Mouse (Mus musculus) MEL (cell line): ENCODE measurements around the gene Acmsd. TPM values are rescaled to one million over a fixed set of nuclear protein-coding genes. Genes with fewer than 3 reads are reported as not detected.
A peak's percentile ranks its signal among the peaks of the same experiment; 100 is the strongest.

ENCODE experiments used
- DNase-seq: peaks from one replicate; pipeline ENCODE4 v3.0.0; 2011; ENCODE audit warnings: low read depth, low spot score
- H3K27ac ChIP-seq: 2 replicates; pipeline ENCODE4 v1.5.1; 2012; ENCODE audit warnings: low read depth, mild to moderate bottlenecking, control low read depth, low read length, moderate library complexity; ENCODE audit not compliant: control insufficient read depth
- H3K27me3 ChIP-seq, 2 experiments: fragments of 150-350 bp in 1 of 2; sonication (generic) in 1 of 2; 2 replicates each; pipeline ENCODE4 v1.6.1; 2012; ENCODE audit warnings: low read length in 2 of 2, mild to moderate bottlenecking in 2 of 2, improper control_type of control experiment in 1 of 2, moderate library complexity in 1 of 2; ENCODE audit not compliant: insufficient read depth in 2 of 2, control insufficient read depth in 1 of 2
- H3K36me3 ChIP-seq, 2 experiments: 2 replicates each; pipeline ENCODE4 v1.6.1; 2012 to 2014; ENCODE audit warnings: low read length in 2 of 2, improper control_type of control experiment in 1 of 2, inconsistent platforms in 1 of 2, mild to moderate bottlenecking in 1 of 2; ENCODE audit not compliant: insufficient read depth in 2 of 2, control insufficient read depth in 1 of 2
- H3K4me1 ChIP-seq, 2 experiments: fragments of 150-350 bp in 1 of 2; sonication (generic) in 1 of 2; 2 replicates each; pipeline ENCODE4 v1.6.1; 2012; ENCODE audit warnings: low read length in 2 of 2, improper control_type of control experiment in 1 of 2, mild to moderate bottlenecking in 1 of 2; ENCODE audit not compliant: insufficient read depth in 2 of 2, control insufficient read depth in 1 of 2
- H3K4me3 ChIP-seq, 2 experiments: fragments of 150-350 bp in 1 of 2; sonication (generic) in 1 of 2; 2 replicates each; pipeline ENCODE4 v1.5.1; 2012; ENCODE audit warnings: low read depth in 2 of 2, low read length in 2 of 2, mild to moderate bottlenecking in 2 of 2, moderate library complexity in 2 of 2, control low read depth in 1 of 2, improper control_type of control experiment in 1 of 2; ENCODE audit not compliant: control insufficient read depth in 1 of 2, insufficient read depth in 1 of 2
- H3K79me2 ChIP-seq: 2 replicates; pipeline ENCODE4 v1.6.1; 2012; ENCODE audit warnings: mild to moderate bottlenecking, low read length, moderate library complexity; ENCODE audit not compliant: control insufficient read depth, poor library complexity, insufficient read depth
- H3K9ac ChIP-seq: 2 replicates; pipeline ENCODE4 v1.6.1; 2012; ENCODE audit warnings: low read depth, mild to moderate bottlenecking, control low read depth, low read length, moderate library complexity; ENCODE audit not compliant: control insufficient read depth, poor library complexity, severe bottlenecking
- H3K9me3 ChIP-seq: fragments of 150-350 bp; sonication (generic); replicated peaks from 2 replicates; pipeline ENCODE4 v1.6.1; 2012; ENCODE audit warnings: mild to moderate bottlenecking, low read length, improper control_type of control experiment, moderate library complexity; ENCODE audit not compliant: insufficient read depth
- BHLHE40 ChIP-seq: IDR thresholded peaks from 2 replicates; pipeline ENCODE4 v1.6.1; 2012; ENCODE audit warnings: low read depth, mild to moderate bottlenecking, inconsistent platforms, low read length, improper control_type of control experiment, borderline replicate concordance
- CHD1 ChIP-seq: IDR thresholded peaks from 2 replicates; pipeline ENCODE4 v1.6.1; 2012; ENCODE audit warnings: low read depth, mild to moderate bottlenecking, inconsistent platforms, low read length, improper control_type of control experiment
- CHD2 ChIP-seq: IDR thresholded peaks from 2 replicates; pipeline ENCODE4 v1.6.1; 2011; ENCODE audit warnings: low read length, improper control_type of control experiment
- E2F4 ChIP-seq: IDR thresholded peaks from 2 replicates; pipeline ENCODE4 v1.6.1; 2011; ENCODE audit warnings: low read depth, low read length, improper control_type of control experiment, borderline replicate concordance
- ELF1 ChIP-seq: IDR thresholded peaks from 2 replicates; pipeline ENCODE4 v1.6.1; 2014; ENCODE audit warnings: low read depth, mild to moderate bottlenecking, inconsistent platforms, low read length, improper control_type of control experiment, moderate library complexity
- EP300 ChIP-seq, 2 experiments: IDR thresholded peaks; 2 replicates each; pipeline ENCODE4 v1.6.1; 2011; ENCODE audit warnings: improper control_type of control experiment in 2 of 2, low read length in 2 of 2, low read depth in 1 of 2, mild to moderate bottlenecking in 1 of 2
- ETS1 ChIP-seq: IDR thresholded peaks from 2 replicates; pipeline ENCODE4 v1.6.1; 2012; ENCODE audit warnings: low read depth, mild to moderate bottlenecking, inconsistent platforms, low read length, improper control_type of control experiment, moderate library complexity
- GABPA ChIP-seq: IDR thresholded peaks from 2 replicates; pipeline ENCODE4 v1.6.1; 2012; ENCODE audit warnings: low read depth, mild to moderate bottlenecking, inconsistent platforms, low read length, improper control_type of control experiment, moderate library complexity
- GATA1 ChIP-seq: IDR thresholded peaks from 2 replicates; pipeline ENCODE4 v1.6.1; 2011; ENCODE audit warnings: low read depth, low read length, improper control_type of control experiment
- HCFC1 ChIP-seq: IDR thresholded peaks from 2 replicates; pipeline ENCODE4 v1.6.1; 2012; ENCODE audit warnings: low read depth, mild to moderate bottlenecking, inconsistent platforms, low read length, improper control_type of control experiment, moderate library complexity
- JUND ChIP-seq: IDR thresholded peaks from 2 replicates; pipeline ENCODE4 v1.6.1; 2011; ENCODE audit warnings: low read depth, mild to moderate bottlenecking, improper control_type of control experiment, low read length
- KAT2A ChIP-seq: conservative IDR thresholded peaks from 2 replicates; pipeline ENCODE4 v1.6.1; 2012; ENCODE audit warnings: low read depth, low read length, improper control_type of control experiment, inconsistent platforms
- MAX ChIP-seq: IDR thresholded peaks from 2 replicates; pipeline ENCODE4 v1.6.1; 2011; ENCODE audit warnings: low read length, improper control_type of control experiment
- MAZ ChIP-seq: IDR thresholded peaks from 2 replicates; pipeline ENCODE4 v1.6.1; 2012; ENCODE audit warnings: low read depth, mild to moderate bottlenecking, inconsistent platforms, low read length, improper control_type of control experiment
- MEF2A ChIP-seq: IDR thresholded peaks from 2 replicates; pipeline ENCODE4 v1.6.1; 2014; ENCODE audit warnings: low read depth, mild to moderate bottlenecking, inconsistent platforms, low read length, improper control_type of control experiment; ENCODE audit not compliant: poor library complexity, insufficient replicate concordance, severe bottlenecking; ENCODE audit errors: extremely low read depth
- MXI1 ChIP-seq: IDR thresholded peaks from 2 replicates; pipeline ENCODE4 v1.6.1; 2011; ENCODE audit warnings: mild to moderate bottlenecking, low read depth, low read length, improper control_type of control experiment
- MYB ChIP-seq: IDR thresholded peaks from 2 replicates; pipeline ENCODE4 v1.6.1; 2011; ENCODE audit warnings: mild to moderate bottlenecking, low read depth, low read length, improper control_type of control experiment
- MYC ChIP-seq: IDR thresholded peaks from 2 replicates; pipeline ENCODE4 v1.6.1; 2011; ENCODE audit warnings: low read depth, mild to moderate bottlenecking, low read length, improper control_type of control experiment, moderate library complexity
- NELFE ChIP-seq: IDR thresholded peaks from 2 replicates; pipeline ENCODE4 v1.6.1; 2011; ENCODE audit warnings: low read depth, low read length, improper control_type of control experiment
- POLR2AphosphoS2 ChIP-seq: IDR thresholded peaks from 2 replicates; pipeline ENCODE4 v1.6.1; 2011; ENCODE audit warnings: low read length, improper control_type of control experiment
- RAD21 ChIP-seq: IDR thresholded peaks from 2 replicates; pipeline ENCODE4 v1.6.1; 2011; ENCODE audit warnings: mild to moderate bottlenecking, low read depth, low read length, improper control_type of control experiment
- RCOR1 ChIP-seq: IDR thresholded peaks from 2 replicates; pipeline ENCODE4 v1.6.1; 2012; ENCODE audit warnings: low read depth, mild to moderate bottlenecking, inconsistent platforms, low read length, improper control_type of control experiment
- SIN3A ChIP-seq: IDR thresholded peaks from 2 replicates; pipeline ENCODE4 v1.6.1; 2012; ENCODE audit warnings: low read length, improper control_type of control experiment, inconsistent platforms
- SMC3 ChIP-seq: IDR thresholded peaks from 2 replicates; pipeline ENCODE4 v1.6.1; 2011; ENCODE audit warnings: low read depth, low read length, improper control_type of control experiment
- TAL1 ChIP-seq: IDR thresholded peaks from 2 replicates; pipeline ENCODE4 v1.6.1; 2012; ENCODE audit warnings: mild to moderate bottlenecking, inconsistent platforms, low read length, moderate library complexity, mixed read lengths
- TBP ChIP-seq: IDR thresholded peaks from 2 replicates; pipeline ENCODE4 v1.8.0; 2011; ENCODE audit warnings: low read depth, low read length, improper control_type of control experiment
- TCF12 ChIP-seq: IDR thresholded peaks from 2 replicates; pipeline ENCODE4 v1.6.1; 2014; ENCODE audit warnings: low read depth, mild to moderate bottlenecking, inconsistent platforms, low read length, improper control_type of control experiment, moderate library complexity
- UBTF ChIP-seq: IDR thresholded peaks from 2 replicates; pipeline ENCODE4 v1.6.1; 2012; ENCODE audit warnings: low read depth, mild to moderate bottlenecking, inconsistent platforms, low read length, improper control_type of control experiment, moderate library complexity, borderline replicate concordance; ENCODE audit not compliant: insufficient read depth
- USF1 ChIP-seq: IDR thresholded peaks from 2 replicates; pipeline ENCODE4 v1.6.1; 2014; ENCODE audit warnings: low read depth, mild to moderate bottlenecking, inconsistent platforms, low read length, improper control_type of control experiment, moderate library complexity
- USF2 ChIP-seq, 2 experiments: IDR thresholded peaks; 2 replicates each; pipeline ENCODE4 v1.6.1; 2011 to 2012; ENCODE audit warnings: improper control_type of control experiment in 2 of 2, low read length in 2 of 2, borderline replicate concordance in 1 of 2, inconsistent platforms in 1 of 2, low read depth in 1 of 2, mild to moderate bottlenecking in 1 of 2; ENCODE audit not compliant: insufficient read depth in 1 of 2
- ZMIZ1 ChIP-seq: IDR thresholded peaks from 2 replicates; pipeline ENCODE4 v1.6.1; 2012; ENCODE audit warnings: low read depth, mild to moderate bottlenecking, inconsistent platforms, low read length, improper control_type of control experiment, moderate library complexity
- polyA plus RNA-seq, 2 experiments: library from polyadenylated mRNA; stranded (reverse) in 1 of 2; unstranded in 1 of 2; fragments of >175 nt in 1 of 2; fragments of >200 nt in 1 of 2; gene quantifications; 2 replicates each; pipeline versions ENCODE4 v1.2.1 to v1.2.4; 2012; ENCODE audit warnings: low replicate concordance in 2 of 2, low read depth in 1 of 2; ENCODE audit not compliant: insufficient read length in 2 of 2, insufficient read depth in 1 of 2, missing spikeins in 1 of 2
- total RNA-seq: library from RNA; depleted of rRNA; stranded (reverse); fragments of 300-350 nt; gene quantifications from 2 replicates; pipeline ENCODE4 v1.2.3, GENCODE M21; 2012

Acmsd gene
- total and polyA plus RNA-seq, 3 experiments = 4.3 to 4.4 TPM; not detected in 1

DNA sequence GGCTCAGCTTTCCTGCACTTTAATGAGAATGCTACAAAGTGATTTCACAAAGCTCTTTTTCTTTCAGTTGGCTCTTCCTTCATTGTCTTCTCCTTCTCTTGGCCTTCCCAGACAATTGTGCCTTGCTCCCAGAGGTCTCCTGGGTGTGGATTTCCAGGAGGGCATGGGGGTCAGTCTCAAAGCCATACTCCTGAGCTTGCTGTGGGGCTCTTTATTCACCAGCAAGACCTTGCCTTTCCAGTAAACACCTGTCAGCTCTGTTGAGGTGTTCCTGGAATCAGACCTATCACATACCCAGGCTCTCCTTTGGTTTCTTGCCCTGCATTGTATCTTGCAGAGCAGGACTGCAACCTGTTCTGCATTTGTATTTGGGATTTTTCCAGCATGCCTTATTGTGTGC is 54.6 kb downstream of the Acmsd start:
- Histone ChIP-seq H3K27ac (no peak overlapping the region), H3K4me3 (no peak overlapping the region), H3K9ac (no peak overlapping the region)
- no peak for TF ChIP-seq KAT2A
- TF ChIP-seq SIN3A = no peak
- TF ChIP-seq CHD2 = no peak
- TF ChIP-seq ZMIZ1 = no peak
- TF ChIP-seq TCF12 = no peak
- no peak for TF ChIP-seq E2F4
- no peak for TF ChIP-seq SMC3
- no peak for TF ChIP-seq JUND
- no peak for TF ChIP-seq BHLHE40
- no peak for TF ChIP-seq EP300 (IDR thresholded peaks at IDR 0.05; ENCODE audit: low read depth in 1 of 2, low read length in 2 of 2)
- TF ChIP-seq, all 39 proteins: peak for 0
- Histone ChIP-seq H3K27me3 (no peaks in the 10 kb centered on the region), H3K79me2 (peaks cover 86% of the 10 kb centered on the region), H3K36me3 (peaks cover 8 to 81% of the 10 kb centered on the region in 2 experiments; a peak in 3 of 4 replicates), H3K4me1 (peaks cover 27 to 43% of the 10 kb centered on the region in 2 experiments), H3K9me3 (no peaks in the 10 kb centered on the region)
- no peak for DNase-seq

DNA sequence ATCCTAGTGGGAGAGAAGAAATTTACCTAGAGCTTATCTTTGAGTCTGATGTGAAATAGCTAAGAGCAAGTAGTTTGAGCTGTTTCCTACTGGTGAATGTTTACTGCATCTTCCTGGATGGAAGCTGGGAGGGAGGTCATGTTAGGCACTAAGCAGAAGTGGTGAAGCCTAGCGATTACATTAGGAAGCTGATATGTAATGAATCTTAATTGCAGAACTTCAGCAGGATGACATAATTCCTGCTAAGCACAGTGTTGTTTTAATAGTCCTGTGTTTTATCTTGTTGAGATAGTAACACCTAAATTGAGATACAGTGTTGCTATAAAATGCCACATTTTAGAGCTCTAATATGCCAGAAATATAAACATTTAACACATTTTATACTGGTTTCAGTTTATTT is 56.7 kb downstream of the Acmsd start:
- Histone ChIP-seq H3K27ac (no peak overlapping the region), H3K79me2 (peaks cover 88% of the 10 kb centered on the region), H3K9ac (no peak overlapping the region), H3K4me1 (peaks cover 25 to 28% of the 10 kb centered on the region in 2 experiments), H3K36me3 (peaks cover 8 to 68% of the 10 kb centered on the region in 2 experiments), H3K27me3 (no peaks in the 10 kb centered on the region), H3K9me3 (no peaks in the 10 kb centered on the region), H3K4me3 (no peak overlapping the region)
- peak; percentile 55 for DNase-seq
- no peak for TF ChIP-seq JUND
- peak; percentile 33; the same call in 1 of the 2 replicates for TF ChIP-seq SIN3A
- no peak for TF ChIP-seq RAD21
- TF ChIP-seq RCOR1 = peak; percentile 60
- TF ChIP-seq NELFE = no peak
- no peak for TF ChIP-seq CHD2
- TF ChIP-seq TBP = no peak
- TF ChIP-seq ELF1 = no peak
- no peak for TF ChIP-seq KAT2A
- no peak for TF ChIP-seq MYB
- no peak for TF ChIP-seq UBTF
- TF ChIP-seq ETS1 = peak; percentile 72
- no peak for TF ChIP-seq MAX
- no peak for TF ChIP-seq MXI1
- peak; percentile 43 for TF ChIP-seq GATA1
- TF ChIP-seq SMC3 = no peak
- TF ChIP-seq EP300 (IDR thresholded peaks at IDR 0.05; ENCODE audit: low read depth in 1 of 2, low read length in 2 of 2) = peak in 1 of 2 experiments; percentile 55; a peak in 1 of 4 replicates
- TF ChIP-seq MYC = no peak
- no peak for TF ChIP-seq MEF2A
- no peak for TF ChIP-seq POLR2AphosphoS2
- TF ChIP-seq USF1 = no peak
- TF ChIP-seq E2F4 = no peak
- TF ChIP-seq USF2 (IDR thresholded peaks at IDR 0.05; ENCODE audit: borderline replicate concordance in 1 of 2, insufficient read depth in 1 of 2, low read depth in 1 of 2, low read length in 2 of 2) = no peak
- TF ChIP-seq MAZ = no peak
- no peak for TF ChIP-seq TAL1
- no peak for TF ChIP-seq ZMIZ1
- TF ChIP-seq GABPA = no peak
- TF ChIP-seq HCFC1 = no peak
- TF ChIP-seq CHD1 = no peak
